Mouse (Mus musculus): ENCODE measurements around the gene Lhfpl2. TPM values are rescaled to one million over a fixed set of nuclear protein-coding genes. Genes with fewer than 3 reads are reported as not detected.

Gene Lhfpl2
- polyA plus RNA-seq, 1 experiment from 2014 or later = 51.5 TPM

DNA sequence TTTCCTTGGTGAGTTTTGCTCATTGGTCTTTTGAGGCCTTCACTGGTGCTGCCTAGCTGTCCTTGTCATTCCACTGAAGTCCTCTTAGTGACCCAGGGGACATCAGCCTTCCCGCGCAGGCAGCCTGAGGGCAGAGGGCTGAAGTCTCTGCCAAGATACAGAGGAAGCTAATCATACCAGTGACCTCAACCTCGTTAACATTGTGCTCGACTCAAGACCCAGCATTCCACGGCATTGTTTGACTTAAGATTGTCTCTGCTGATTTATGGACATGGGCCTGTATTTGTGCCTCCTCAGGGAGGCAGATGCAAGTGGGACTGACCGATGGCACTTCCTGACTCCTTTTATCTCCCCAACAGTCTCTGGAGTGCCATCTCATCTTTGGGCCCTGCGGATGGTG lies 7.0 kb downstream of the Lhfpl2 start:
- no peaks in the 10 kb centered on the region for H3K9me3 ChIP-seq (replicated peaks; ENCODE audit: low read length)
- peaks cover 63% of the 10 kb centered on the region for H3K4me1 ChIP-seq (replicated peaks; ENCODE audit: insufficient read depth, low read length)
- no peaks in the 10 kb centered on the region for H3K27me3 ChIP-seq (ENCODE audit: insufficient read depth, low read length)
- ATAC-seq (replicated peaks; ENCODE audit: low FRiP score, low read depth) (no peak), DNase-seq (ENCODE audit: low spot score) (peak; percentile 65)
- no peak overlapping the region for H3K4me2 ChIP-seq (ENCODE audit: low read length)
- H3K36me3 ChIP-seq (ENCODE audit: insufficient read depth, low read length) = no peaks in the 10 kb centered on the region
- H3K27ac ChIP-seq = no peak overlapping the region
- H3K9ac ChIP-seq (ENCODE audit: low read depth, low read length) = no peak overlapping the region
- WGBS = 23% methylated on average over 7 of the region's 7 CpGs
- no peak for TF ChIP-seq CTCF (IDR thresholded peaks at IDR 0.05; ENCODE audit: low read depth)
- no peak overlapping the region for H3K4me3 ChIP-seq (replicated peaks; ENCODE audit: low read depth, low read length)

DNA sequence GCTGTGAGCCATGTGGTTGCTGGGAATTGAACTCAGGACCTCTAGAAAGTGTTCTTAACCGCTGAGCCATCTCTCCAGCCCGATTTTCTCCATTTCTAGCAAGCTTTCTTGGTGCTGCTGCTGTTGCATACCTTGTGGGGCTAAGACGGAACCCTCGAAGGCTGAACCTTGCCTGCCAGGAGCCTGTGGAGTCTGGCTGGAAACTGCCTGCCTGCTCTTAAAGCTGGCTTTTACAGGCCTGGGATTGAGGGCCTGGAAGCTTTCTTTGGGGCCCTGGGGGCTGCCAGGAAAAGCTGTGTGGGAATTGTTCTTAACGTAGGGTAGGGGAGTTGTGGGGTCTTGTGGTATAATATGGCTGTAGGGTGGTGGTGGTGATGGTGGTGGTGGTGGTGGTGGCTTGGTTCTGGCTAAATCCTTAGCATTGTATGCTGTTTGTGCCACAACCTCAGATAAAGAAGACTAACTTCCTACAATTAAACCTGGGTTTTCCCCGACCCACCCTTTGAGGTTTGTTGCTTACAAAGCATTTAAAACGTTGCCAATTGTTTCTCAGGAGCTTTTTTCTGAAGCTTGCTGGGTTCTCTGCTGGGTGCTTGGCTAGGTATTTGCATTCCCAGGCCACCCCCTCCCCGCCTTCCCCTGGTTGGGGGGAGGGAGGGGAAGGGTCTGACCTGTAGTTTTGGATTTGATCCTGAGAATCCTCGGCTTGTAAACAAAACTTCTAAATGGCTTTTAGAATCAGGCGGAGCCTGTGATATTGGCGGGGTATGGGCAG lies 7.9 kb downstream of the Lhfpl2 start:
- 56% methylated on average over 11 of the region's 11 CpGs for WGBS
- Histone ChIP-seq H3K27me3 (ENCODE audit: insufficient read depth, low read length) (no peaks in the 10 kb centered on the region), H3K36me3 (ENCODE audit: insufficient read depth, low read length) (no peaks in the 10 kb centered on the region), H3K4me1 (replicated peaks; ENCODE audit: insufficient read depth, low read length) (peaks cover 67% of the 10 kb centered on the region), H3K4me3 (replicated peaks; ENCODE audit: low read depth, low read length) (no peak overlapping the region), H3K27ac (peak overlapping the region; percentile 57; the same call in 1 of the 2 replicates), H3K9ac (ENCODE audit: low read depth, low read length) (no peak overlapping the region), H3K4me2 (ENCODE audit: low read length) (no peak overlapping the region), H3K9me3 (replicated peaks; ENCODE audit: low read length) (no peaks in the 10 kb centered on the region)
- DNase-seq (ENCODE audit: low spot score) (no peak), ATAC-seq (replicated peaks; ENCODE audit: low FRiP score, low read depth) (no peak)
- TF ChIP-seq CTCF (IDR thresholded peaks at IDR 0.05; ENCODE audit: low read depth) = no peak

DNA sequence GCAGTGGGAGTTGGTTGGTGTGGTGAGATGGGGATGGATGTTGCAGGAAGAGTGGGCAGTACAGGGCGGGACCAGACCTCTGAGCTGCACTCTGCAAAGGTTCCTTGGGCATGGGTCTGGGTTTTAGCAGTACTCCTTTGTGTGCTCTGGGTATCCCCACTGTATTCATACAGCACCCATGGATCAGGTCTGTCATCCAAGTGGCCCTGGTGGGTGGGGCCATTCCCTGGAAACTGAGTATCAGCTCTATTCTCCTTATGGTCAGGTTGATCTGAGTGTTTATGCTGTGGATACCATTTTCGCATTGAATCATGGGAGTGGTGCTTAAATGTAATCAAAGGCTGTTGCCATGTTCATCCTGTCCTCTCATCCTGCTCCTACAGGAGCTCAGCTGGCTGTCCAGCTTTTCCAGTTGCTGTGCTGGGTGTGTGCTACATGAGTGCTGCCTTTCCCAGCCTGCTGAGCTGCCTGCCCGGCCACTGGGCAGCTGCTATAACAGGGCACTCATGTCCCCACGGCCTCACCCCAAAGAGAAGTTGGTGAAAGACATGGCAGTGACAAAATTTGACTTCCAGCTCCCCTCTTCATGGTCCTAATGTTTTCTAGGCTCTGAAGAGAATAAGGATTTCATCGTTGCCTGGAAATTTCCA lies 9.2 kb downstream of the Lhfpl2 start:
- no peak for DNase-seq (ENCODE audit: low spot score)
- Histone ChIP-seq H3K9me3 (replicated peaks; ENCODE audit: low read length) (no peaks in the 10 kb centered on the region), H3K4me1 (replicated peaks; ENCODE audit: insufficient read depth, low read length) (peaks cover 68% of the 10 kb centered on the region), H3K4me3 (replicated peaks; ENCODE audit: low read depth, low read length) (no peak overlapping the region), H3K27ac (no peak overlapping the region; the same call in 1 of the 2 replicates), H3K36me3 (ENCODE audit: insufficient read depth, low read length) (no peaks in the 10 kb centered on the region), H3K4me2 (ENCODE audit: low read length) (no peak overlapping the region), H3K9ac (ENCODE audit: low read depth, low read length) (no peak overlapping the region), H3K27me3 (ENCODE audit: insufficient read depth, low read length) (no peaks in the 10 kb centered on the region)
- WGBS = 82% methylated on average over 5 of the region's 5 CpGs
- no peak for TF ChIP-seq CTCF (IDR thresholded peaks at IDR 0.05; ENCODE audit: low read depth)
- no peak for ATAC-seq (replicated peaks; ENCODE audit: low FRiP score, low read depth)

DNA sequence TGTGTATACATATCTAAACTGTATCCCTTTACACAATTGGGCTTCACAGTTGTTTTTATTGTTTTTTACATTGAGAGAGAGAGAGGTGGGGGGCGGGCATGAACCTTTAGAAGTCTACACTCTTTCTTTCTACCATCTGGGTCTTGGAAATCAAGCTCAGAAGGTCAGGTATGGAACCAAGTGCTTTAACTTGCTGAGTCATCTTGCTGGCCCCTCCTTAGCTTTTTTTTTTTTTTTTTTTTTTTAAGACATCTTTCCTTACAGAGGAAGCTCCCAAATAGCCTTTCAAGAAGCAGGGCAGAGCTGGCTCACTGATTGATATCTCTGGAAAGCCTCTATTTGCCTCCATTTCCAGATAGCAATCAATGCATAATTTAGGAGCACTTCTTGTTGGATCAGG lies 10.7 kb downstream of the Lhfpl2 start:
- no peak for TF ChIP-seq CTCF (IDR thresholded peaks at IDR 0.05; ENCODE audit: low read depth)
- no peak overlapping the region for H3K9ac ChIP-seq (ENCODE audit: low read depth, low read length)
- no peak overlapping the region for H3K4me2 ChIP-seq (ENCODE audit: low read length)
- no peaks in the 10 kb centered on the region for H3K27me3 ChIP-seq (ENCODE audit: insufficient read depth, low read length)
- peaks cover 70% of the 10 kb centered on the region for H3K4me1 ChIP-seq (replicated peaks; ENCODE audit: insufficient read depth, low read length)
- 87% methylated on average over 1 of the region's 1 CpGs for WGBS
- H3K4me3 ChIP-seq (replicated peaks; ENCODE audit: low read depth, low read length) = no peak overlapping the region
- no peak for ATAC-seq (replicated peaks; ENCODE audit: low FRiP score, low read depth)
- no peaks in the 10 kb centered on the region for H3K9me3 ChIP-seq (replicated peaks; ENCODE audit: low read length)
- no peak for DNase-seq (ENCODE audit: low spot score)
- peak overlapping the region; percentile 82; the same call in 1 of the 2 replicates for H3K27ac ChIP-seq
- no peaks in the 10 kb centered on the region for H3K36me3 ChIP-seq (ENCODE audit: insufficient read depth, low read length)

DNA sequence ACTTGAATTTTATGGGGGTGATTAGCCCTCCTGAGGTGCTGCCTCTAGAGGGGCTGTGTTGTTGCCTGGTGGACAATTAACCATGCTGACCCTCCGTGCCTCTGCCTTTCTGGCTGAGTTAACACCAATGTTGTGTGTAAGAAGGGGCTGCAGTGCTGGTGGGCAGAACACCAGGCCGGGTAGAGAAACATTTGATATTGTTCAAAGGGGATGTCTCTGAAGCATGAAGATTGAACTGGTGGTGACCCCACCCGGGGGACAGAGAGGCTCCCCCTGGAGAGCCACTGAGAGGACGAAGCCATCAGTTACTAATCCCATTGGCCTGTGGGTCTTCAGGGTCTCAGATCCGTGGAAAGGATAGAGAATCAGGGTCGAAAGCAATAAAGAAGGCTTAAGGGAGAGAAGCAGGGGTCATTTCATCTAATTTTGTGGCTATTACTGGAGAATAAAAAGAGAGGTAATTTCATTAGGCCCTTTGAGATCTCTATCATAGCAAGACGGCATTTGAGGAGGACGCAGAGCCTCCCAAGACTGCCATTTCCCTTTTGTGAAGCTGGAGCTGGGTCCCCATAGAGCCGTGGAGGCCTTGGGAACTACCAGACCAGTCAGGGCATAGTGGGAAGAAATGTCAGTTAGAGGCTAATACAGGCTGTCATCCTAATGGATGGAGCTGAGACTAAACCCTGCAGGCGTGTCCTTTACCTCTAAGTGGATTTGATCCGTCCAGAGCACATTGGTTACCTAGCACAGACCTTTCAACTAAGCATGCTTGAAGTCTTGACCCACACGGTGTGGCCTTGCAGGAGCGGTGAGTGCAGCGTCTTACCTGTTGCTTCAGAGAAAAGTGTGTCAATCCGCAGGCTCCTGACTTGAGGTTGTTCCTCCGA lies 12.1 kb downstream of the Lhfpl2 start:
- peak; percentile 74 for ATAC-seq (replicated peaks; ENCODE audit: low FRiP score, low read depth)
- peak overlapping the region; percentile 82 for H3K27ac ChIP-seq
- DNase-seq (ENCODE audit: low spot score) = peak; percentile 90
- H3K36me3 ChIP-seq (ENCODE audit: insufficient read depth, low read length) = no peaks in the 10 kb centered on the region
- no peaks in the 10 kb centered on the region for H3K27me3 ChIP-seq (ENCODE audit: insufficient read depth, low read length)
- no peak overlapping the region for H3K4me3 ChIP-seq (replicated peaks; ENCODE audit: low read depth, low read length)
- no peak overlapping the region for H3K4me2 ChIP-seq (ENCODE audit: low read length)
- no peaks in the 10 kb centered on the region for H3K9me3 ChIP-seq (replicated peaks; ENCODE audit: low read length)
- peaks cover 75% of the 10 kb centered on the region for H3K4me1 ChIP-seq (replicated peaks; ENCODE audit: insufficient read depth, low read length)
- WGBS = 45% methylated on average over 16 of the region's 16 CpGs
- peak; percentile 17; the same call in 1 of the 2 replicates for TF ChIP-seq CTCF (IDR thresholded peaks at IDR 0.05; ENCODE audit: low read depth)
- H3K9ac ChIP-seq (ENCODE audit: low read depth, low read length) = 0 out of 2 replicates have a peak overlapping the region, but pooled peaks have one; percentile 4

DNA sequence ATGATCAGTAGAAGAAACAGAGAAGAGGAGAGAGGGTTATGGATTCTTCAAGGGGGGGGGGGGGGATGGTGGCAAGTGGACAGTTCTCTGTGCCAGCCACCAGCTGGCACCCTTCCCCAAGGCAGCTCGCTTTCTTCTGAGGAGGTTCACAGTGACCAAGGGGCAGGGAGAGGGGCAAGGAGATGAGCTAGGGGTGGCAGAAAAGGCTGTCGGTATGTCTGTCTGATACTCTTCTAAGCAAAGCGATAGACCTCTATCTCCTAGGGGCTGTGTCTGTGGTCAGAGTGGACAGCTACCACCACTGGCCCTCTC lies 12.7 kb downstream of the Lhfpl2 start:
- Histone ChIP-seq H3K27me3 (ENCODE audit: insufficient read depth, low read length) (no peaks in the 10 kb centered on the region), H3K9ac (ENCODE audit: low read depth, low read length) (0 out of 2 replicates have a peak overlapping the region, but pooled peaks have one; percentile 4), H3K36me3 (ENCODE audit: insufficient read depth, low read length) (no peaks in the 10 kb centered on the region), H3K4me3 (replicated peaks; ENCODE audit: low read depth, low read length) (no peak overlapping the region), H3K27ac (peak overlapping the region; percentile 82), H3K9me3 (replicated peaks; ENCODE audit: low read length) (no peaks in the 10 kb centered on the region), H3K4me1 (replicated peaks; ENCODE audit: insufficient read depth, low read length) (peaks cover 73% of the 10 kb centered on the region), H3K4me2 (ENCODE audit: low read length) (no peak overlapping the region)
- WGBS = 66% methylated on average over 3 of the region's 3 CpGs
- ATAC-seq (replicated peaks; ENCODE audit: low FRiP score, low read depth) (no peak; the same call in 1 of the 2 replicates), DNase-seq (ENCODE audit: low spot score) (no peak)
- peak; percentile 62 for TF ChIP-seq CTCF (IDR thresholded peaks at IDR 0.05; ENCODE audit: low read depth)
